Mouse (Mus musculus) small intestine, adult 2 months (tissue): ENCODE results near the gene Zbtb38. TPM values are rescaled to one million over a fixed set of nuclear protein-coding genes. Genes with fewer than 3 reads are reported as not detected.
A peak's percentile ranks its signal among the peaks of the same experiment; 100 is the strongest.

Experiments used
- H3K27ac ChIP-seq: fragments of 200-500 bp; 2 replicates; pipeline ENCODE4 v1.5.1; 2012; ENCODE audit warnings: low read depth, low read length, control low read depth, inconsistent platforms; ENCODE audit not compliant: insufficient read depth
- H3K27me3 ChIP-seq: fragments of 200-500 bp; 2 replicates; pipeline ENCODE4 v1.6.1; 2012; ENCODE audit warnings: mild to moderate bottlenecking, moderate library complexity, low read length, inconsistent platforms; ENCODE audit not compliant: control insufficient read depth, insufficient read depth
- H3K36me3 ChIP-seq: fragments of 200-500 bp; 2 replicates; pipeline ENCODE4 v1.6.1; 2012; ENCODE audit warnings: mild to moderate bottlenecking, low read length, control low read depth, inconsistent platforms; ENCODE audit not compliant: control insufficient read depth, insufficient read depth
- H3K4me1 ChIP-seq: fragments of 200-500 bp; 2 replicates; pipeline ENCODE4 v1.6.1; 2012; ENCODE audit warnings: low read length, inconsistent platforms, mixed read lengths; ENCODE audit not compliant: control insufficient read depth, insufficient read depth, insufficient read length
- H3K4me3 ChIP-seq: fragments of 200-500 bp; 2 replicates; pipeline ENCODE4 v1.5.1; 2012; ENCODE audit warnings: low read depth, mild to moderate bottlenecking, control low read depth, inconsistent platforms, low read length, moderate library complexity
- CTCF ChIP-seq: fragments of 200-500 bp; IDR thresholded peaks from 2 replicates; pipeline ENCODE4 v1.5.1; 2012; ENCODE audit warnings: low read depth, mild to moderate bottlenecking, control low read depth, inconsistent platforms, low read length, moderate library complexity, mixed read lengths; ENCODE audit not compliant: insufficient replicate concordance, insufficient read length; ENCODE audit errors: extremely low read depth
- POLR2A ChIP-seq: fragments of 200-500 bp; IDR thresholded peaks from 2 replicates; pipeline ENCODE4 v1.6.1; 2012; ENCODE audit warnings: low read depth, mild to moderate bottlenecking, control low read depth, inconsistent platforms, low read length, moderate library complexity
- WGBS: fragments of 180-500 bp; shearing (Covaris S2); methylation state at CpG from one replicate; pipeline ENCODE4 v1.1.7; 2018; 5-methylcytosine and 5-hydroxymethylcytosine counted together
- polyA plus RNA-seq: library from polyadenylated mRNA; depleted of rRNA; stranded (reverse); fragments of >200 nt; gene quantifications from 2 replicates; pipeline ENCODE4 v1.2.3, GENCODE M21; 2012

Gene Zbtb38
- polyA plus RNA-seq, 1 experiment, result 7.7 TPM

GRCm38 (mm10) chr9:96789906-96790305, 37.3 kb upstream of the Zbtb38 start:
- TF ChIP-seq POLR2A, result no peak
- peaks cover 18% of the 10 kb centered on the region; the same call in 1 of the 2 replicates for H3K4me1 ChIP-seq
- H3K36me3 ChIP-seq, result no peaks in the 10 kb centered on the region
- H3K27me3 ChIP-seq, result no peaks in the 10 kb centered on the region
- H3K27ac ChIP-seq, result no peak overlapping the region
- 81% methylated on average over 3 of the region's 3 CpGs for WGBS
- H3K4me3 ChIP-seq, result no peak overlapping the region

- peaks cover 25% of the 10 kb centered on the region for H3K4me1 ChIP-seq
- H3K36me3 ChIP-seq, result no peaks in the 10 kb centered on the region
- WGBS, result 22% methylated on average over 10 of the region's 10 CpGs
- peak overlapping the region; percentile 39 for H3K27ac ChIP-seq
- H3K4me3 ChIP-seq, result no peak overlapping the region; the same call in 1 of the 2 replicates
- no peaks in the 10 kb centered on the region for H3K27me3 ChIP-seq
- TF ChIP-seq CTCF, result no peak
- no peak for TF ChIP-seq POLR2A
Observed at GRCm38 (mm10) chr9:96787797-96788196, 35.2 kb upstream of the Zbtb38 start.

- TF ChIP-seq CTCF (no peak), POLR2A (no peak)
- no peak overlapping the region for H3K4me3 ChIP-seq
- no peaks in the 10 kb centered on the region for H3K36me3 ChIP-seq
- peaks cover 30% of the 10 kb centered on the region for H3K4me1 ChIP-seq
- H3K27ac ChIP-seq, result peak overlapping the region; percentile 40
- 9% methylated on average over 9 of the region's 9 CpGs for WGBS
- no peaks in the 10 kb centered on the region for H3K27me3 ChIP-seq
Observed at GRCm38 (mm10) chr9:96785871-96786342, 33.3 kb upstream of the Zbtb38 start.

GRCm38 (mm10) chr9:96785187-96785586, 32.6 kb upstream of the Zbtb38 start:
- 16% methylated on average over 3 of the region's 3 CpGs for WGBS
- no peak for TF ChIP-seq POLR2A
- TF ChIP-seq CTCF, result no peak
- H3K4me3 ChIP-seq, result no peak overlapping the region
- H3K27ac ChIP-seq, result peak overlapping the region; percentile 42; the same call in 1 of the 2 replicates
- H3K27me3 ChIP-seq, result no peaks in the 10 kb centered on the region
- H3K4me1 ChIP-seq, result peaks cover 30% of the 10 kb centered on the region
- H3K36me3 ChIP-seq, result no peaks in the 10 kb centered on the region

GRCm38 (mm10) chr9:96783667-96784066, 31.0 kb upstream of the Zbtb38 start:
- Histone ChIP-seq H3K4me3 (no peak overlapping the region), H3K4me1 (peaks cover 26% of the 10 kb centered on the region), H3K27ac (no peak overlapping the region), H3K27me3 (no peaks in the 10 kb centered on the region), H3K36me3 (no peaks in the 10 kb centered on the region)
- TF ChIP-seq POLR2A (no peak), CTCF (no peak)
- 63% methylated on average over 9 of the region's 9 CpGs for WGBS

- H3K27ac ChIP-seq, result no peak overlapping the region; the same call in 1 of the 2 replicates
- H3K4me3 ChIP-seq, result no peak overlapping the region
- peaks cover 23% of the 10 kb centered on the region for H3K4me1 ChIP-seq
- no peaks in the 10 kb centered on the region for H3K36me3 ChIP-seq
- TF ChIP-seq CTCF (no peak), POLR2A (no peak)
- WGBS, result 52% methylated on average over 5 of the region's 5 CpGs
- no peaks in the 10 kb centered on the region for H3K27me3 ChIP-seq
Observed at GRCm38 (mm10) chr9:96783258-96783657, 30.6 kb upstream of the Zbtb38 start.

- no peak overlapping the region for H3K27ac ChIP-seq
- H3K4me3 ChIP-seq, result no peak overlapping the region
- H3K27me3 ChIP-seq, result no peaks in the 10 kb centered on the region
- H3K4me1 ChIP-seq, result peaks cover 19% of the 10 kb centered on the region
- H3K36me3 ChIP-seq, result no peaks in the 10 kb centered on the region
- no peak for TF ChIP-seq POLR2A
- no peak for TF ChIP-seq CTCF
- WGBS, result 79% methylated on average over 8 of the region's 8 CpGs
Observed at GRCm38 (mm10) chr9:96782062-96782461, 29.4 kb upstream of the Zbtb38 start.
